Mouse (Mus musculus) lung, embryonic 15.5 days (tissue): ENCODE results near the gene Phpt1. TPM values are rescaled to one million over a fixed set of nuclear protein-coding genes. Genes with fewer than 3 reads are reported as not detected.

ENCODE experiments used
- ATAC-seq: fragments of 200-750 bp; cut with Nextera tagmentation; 2 replicates; pipeline ENCODE4 v1.8.0; 2017; ENCODE audit warnings: moderate number of reproducible peaks, borderline replicate concordance; ENCODE audit not compliant: low FRiP score, low TSS enrichment; ENCODE audit errors: extremely low read depth
- H3K27ac ChIP-seq: fragments of 300-500 bp; sonication (generic); 2 replicates; pipeline ENCODE4 v1.5.1; 2015; ENCODE audit warnings: moderate library complexity, mild to moderate bottlenecking, inconsistent platforms
- H3K27me3 ChIP-seq: fragments of 300-500 bp; sonication (generic); 2 replicates; pipeline ENCODE4 v1.6.1; 2015; ENCODE audit warnings: inconsistent platforms
- H3K36me3 ChIP-seq: fragments of 300-500 bp; sonication (generic); 2 replicates; pipeline ENCODE4 v1.6.1; 2015; ENCODE audit warnings: inconsistent platforms
- H3K4me1 ChIP-seq: fragments of 300-500 bp; sonication (generic); 2 replicates; pipeline ENCODE4 v1.6.1; 2015; ENCODE audit warnings: inconsistent platforms
- H3K4me2 ChIP-seq: fragments of 300-500 bp; sonication (generic); 2 replicates; pipeline ENCODE4 v1.6.1; 2015; ENCODE audit warnings: inconsistent platforms, mild to moderate bottlenecking, moderate library complexity
- H3K4me3 ChIP-seq: fragments of 300-500 bp; sonication (generic); 2 replicates; pipeline ENCODE4 v1.5.1; 2015; ENCODE audit warnings: mild to moderate bottlenecking, inconsistent platforms
- H3K9ac ChIP-seq: fragments of 300-500 bp; sonication (generic); 2 replicates; pipeline ENCODE4 v1.6.1; 2015; ENCODE audit warnings: inconsistent platforms
- H3K9me3 ChIP-seq: fragments of 300-500 bp; sonication (generic); 2 replicates; pipeline ENCODE4 v1.6.1; 2016; ENCODE audit warnings: inconsistent platforms
- WGBS: fragments of 180-500 bp; shearing (Covaris S2); methylation state at CpG from one replicate; pipeline ENCODE4 v1.1.7; 2015; 5-methylcytosine and 5-hydroxymethylcytosine counted together
- polyA plus RNA-seq: library from polyadenylated mRNA; unstranded; fragments of >200 nt; fragmentation: Nextera tagmentation; extraction: Ambion mirVana; gene quantifications from 2 replicates; pipeline ENCODE4 v1.2.1, GENCODE M21; 2015

Phpt1 gene
- polyA plus RNA-seq = 163 and 177 TPM in 2 replicates

GRCm38 (mm10) chr2:25574579-25575431, at the start of gene Phpt1, which contains the start of gene Mamdc4:
TSS of gene Phpt1 (minus strand) at chr2:25575224.
TSS of gene Mamdc4 (minus strand) at chr2:25574845.
- under 1% methylated on average over 45 of the region's 45 CpGs for WGBS
- H3K27ac ChIP-seq = peak within 1 kb of the TSS; percentile 87

GRCm38 (mm10) chr2:25621229-25622200, 46.5 kb upstream of the Phpt1 start, which contains the start of gene Tmem141:
TSS of gene Tmem141 (minus strand) at chr2:25622005.
- ATAC-seq = peak; percentile 89
- H3K9ac ChIP-seq = peak within 1 kb of the TSS; percentile 52
- peak within 1 kb of the TSS; percentile 67 for H3K27ac ChIP-seq
- H3K36me3 ChIP-seq = no peaks in the 10 kb centered on the region
- peaks cover 21% of the 10 kb centered on the region for H3K27me3 ChIP-seq
- 4% methylated on average over 34 of the region's 34 CpGs for WGBS
- peak within 1 kb of the TSS; percentile 53 for H3K4me3 ChIP-seq
- H3K9me3 ChIP-seq = no peaks in the 10 kb centered on the region
- peaks cover 8% of the 10 kb centered on the region for H3K4me1 ChIP-seq
- H3K4me2 ChIP-seq = peak within 1 kb of the TSS; percentile 93

More at GRCm38 (mm10) chr2:25574579-25575431, at the start of gene Phpt1, which contains the start of gene Mamdc4:
- Histone ChIP-seq H3K4me2 (peak within 1 kb of the TSS; percentile 82), H3K4me1 (peaks cover 57% of the 10 kb centered on the region), H3K4me3 (peak within 1 kb of the TSS; percentile 53), H3K9me3 (no peaks in the 10 kb centered on the region), H3K9ac (peak within 1 kb of the TSS; percentile 57), H3K36me3 (peaks cover 17% of the 10 kb centered on the region), H3K27me3 (peaks cover 42% of the 10 kb centered on the region)
- peak; percentile 98 for ATAC-seq

GRCm38 (mm10) chr2:25620852-25621228, 45.8 kb upstream of the Phpt1 start:
- H3K4me2 ChIP-seq = peak overlapping the region; percentile 93; the same call in 1 of the 2 replicates
- H3K9me3 ChIP-seq = no peaks in the 10 kb centered on the region
- WGBS = 81% methylated on average over 4 of the region's 4 CpGs
- H3K27ac ChIP-seq = 0 out of 2 replicates have a peak overlapping the region, but pooled peaks have one; percentile 41
- no peaks in the 10 kb centered on the region for H3K36me3 ChIP-seq
- H3K27me3 ChIP-seq = peaks cover 28% of the 10 kb centered on the region
- H3K4me3 ChIP-seq = peak overlapping the region; percentile 53; the same call in 1 of the 2 replicates
- no peak overlapping the region for H3K9ac ChIP-seq
- no peak for ATAC-seq
- peaks cover 14% of the 10 kb centered on the region for H3K4me1 ChIP-seq

GRCm38 (mm10) chr2:25620386-25620785, 45.4 kb upstream of the Phpt1 start:
- no peak overlapping the region for H3K4me3 ChIP-seq
- H3K4me1 ChIP-seq = peaks cover 14% of the 10 kb centered on the region
- no peak overlapping the region for H3K27ac ChIP-seq
- no peak for ATAC-seq
- H3K4me2 ChIP-seq = no peak overlapping the region
- H3K9ac ChIP-seq = no peak overlapping the region
- WGBS = 73% methylated on average over 6 of the region's 6 CpGs
- H3K36me3 ChIP-seq = no peaks in the 10 kb centered on the region
- no peaks in the 10 kb centered on the region for H3K9me3 ChIP-seq
- H3K27me3 ChIP-seq = peaks cover 32% of the 10 kb centered on the region

GRCm38 (mm10) chr2:25617578-25617977, 42.6 kb upstream of the Phpt1 start, which contains the start of gene Ccdc183:
TSS of gene Ccdc183 (minus strand) at chr2:25617678.
- no peak within 1 kb of the TSS for H3K27ac ChIP-seq
- H3K9ac ChIP-seq = no peak within 1 kb of the TSS
- ATAC-seq = no peak
- H3K4me3 ChIP-seq = no peak within 1 kb of the TSS
- peaks cover 54% of the 10 kb centered on the region for H3K27me3 ChIP-seq
- no peaks in the 10 kb centered on the region for H3K9me3 ChIP-seq
- no peaks in the 10 kb centered on the region for H3K36me3 ChIP-seq
- WGBS = 56% methylated on average over 3 of the region's 3 CpGs
- H3K4me1 ChIP-seq = peaks cover 14% of the 10 kb centered on the region
- H3K4me2 ChIP-seq = 0 out of 2 replicates have a peak within 1 kb of the TSS, but pooled peaks have one; percentile 17

- Histone ChIP-seq H3K27me3 (peaks cover 54% of the 10 kb centered on the region), H3K36me3 (no peaks in the 10 kb centered on the region), H3K4me3 (no peak overlapping the region; the same call in 1 of the 2 replicates), H3K4me1 (peaks cover 11% of the 10 kb centered on the region), H3K9me3 (no peaks in the 10 kb centered on the region), H3K9ac (no peak overlapping the region), H3K27ac (no peak overlapping the region), H3K4me2 (peak overlapping the region; percentile 17; the same call in 1 of the 2 replicates)
- no peak for ATAC-seq
- 15% methylated on average over 22 of the region's 22 CpGs for WGBS
Measured at GRCm38 (mm10) chr2:25616398-25616797, 41.4 kb upstream of the Phpt1 start.

- Histone ChIP-seq H3K4me3 (peak overlapping the region; percentile 97), H3K4me1 (peaks cover 20% of the 10 kb centered on the region), H3K27me3 (0 out of 2 replicates have a peak, but pooled peaks cover 5% of the 10 kb centered on the region), H3K4me2 (peak overlapping the region; percentile 64), H3K27ac (peak overlapping the region; percentile 93; the same call in 1 of the 2 replicates), H3K36me3 (no peaks in the 10 kb centered on the region), H3K9ac (peak overlapping the region; percentile 99), H3K9me3 (no peaks in the 10 kb centered on the region)
- 46% methylated on average over 10 of the region's 10 CpGs for WGBS
- ATAC-seq = no peak
Measured at GRCm38 (mm10) chr2:25608671-25609070, 33.6 kb upstream of the Phpt1 start.

- Histone ChIP-seq H3K36me3 (0 out of 2 replicates have a peak, but pooled peaks cover 3% of the 10 kb centered on the region), H3K27me3 (0 out of 2 replicates have a peak, but pooled peaks cover under 1% of the 10 kb centered on the region), H3K9ac (peak within 1 kb of the TSS; percentile 99), H3K27ac (peak within 1 kb of the TSS; percentile 93), H3K4me1 (peaks cover 20% of the 10 kb centered on the region), H3K9me3 (no peaks in the 10 kb centered on the region), H3K4me2 (peak within 1 kb of the TSS; percentile 64), H3K4me3 (peak within 1 kb of the TSS; percentile 97)
- ATAC-seq = peak; percentile 92
- under 1% methylated on average over 77 of the region's 80 CpGs for whole genome bisulfite sequencing
Measured at GRCm38 (mm10) chr2:25607761-25608622, 33.0 kb upstream of the Phpt1 start, which contains the start of gene Rabl6. TSS of gene Rabl6 (minus strand) at chr2:25608521.

GRCm38 (mm10) chr2:25602526-25602925, 27.5 kb upstream of the Phpt1 start:
- H3K27me3 ChIP-seq = no peaks in the 10 kb centered on the region
- no peak overlapping the region for H3K4me2 ChIP-seq
- H3K4me3 ChIP-seq = no peak overlapping the region
- no peak overlapping the region for H3K9ac ChIP-seq
- H3K4me1 ChIP-seq = peaks cover 13% of the 10 kb centered on the region
- no peak overlapping the region for H3K27ac ChIP-seq
- WGBS = 92% methylated on average over 5 of the region's 5 CpGs
- no peak for ATAC-seq
- H3K9me3 ChIP-seq = no peaks in the 10 kb centered on the region
- H3K36me3 ChIP-seq = peaks cover 57% of the 10 kb centered on the region

- H3K4me2 ChIP-seq = no peak overlapping the region
- H3K9me3 ChIP-seq = no peaks in the 10 kb centered on the region
- peaks cover 81% of the 10 kb centered on the region for H3K36me3 ChIP-seq
- ATAC-seq = no peak
- H3K9ac ChIP-seq = no peak overlapping the region
- no peaks in the 10 kb centered on the region for H3K4me1 ChIP-seq
- H3K27ac ChIP-seq = no peak overlapping the region
- no peaks in the 10 kb centered on the region for H3K27me3 ChIP-seq
- no peak overlapping the region for H3K4me3 ChIP-seq
- WGBS = 79% methylated on average over 2 of the region's 2 CpGs
Measured at GRCm38 (mm10) chr2:25600037-25600436, 25.0 kb upstream of the Phpt1 start.
